Mouse (Mus musculus) liver, adult 2 months (tissue): Measurements from ENCODE around the gene Trappc6a. TPM values are rescaled to one million over a fixed set of nuclear protein-coding genes. Genes with fewer than 3 reads are reported as not detected.

Experiments
- DNase-seq: peaks from one replicate; pipeline ENCODE4 v3.0.0-alpha.2; 2011; ENCODE audit warnings: low read depth, low spot score; ENCODE audit errors: extremely low read depth
- H3K27ac ChIP-seq: fragments of 200-500 bp; replicated peaks from 2 replicates; pipeline ENCODE4 v1.5.1; 2012; ENCODE audit warnings: low read depth, mild to moderate bottlenecking, control low read depth, inconsistent platforms, low read length; ENCODE audit not compliant: insufficient read depth
- H3K27me3 ChIP-seq: fragments of 200-500 bp; 2 replicates; pipeline ENCODE4 v1.6.1; 2012; ENCODE audit warnings: mild to moderate bottlenecking, moderate library complexity, low read length, inconsistent platforms; ENCODE audit not compliant: control insufficient read depth, insufficient read depth
- H3K36me3 ChIP-seq: fragments of 200-500 bp; 2 replicates; pipeline ENCODE4 v1.6.1; 2012; ENCODE audit warnings: low read length, inconsistent platforms; ENCODE audit not compliant: control insufficient read depth, insufficient read depth
- H3K4me1 ChIP-seq: fragments of 200-500 bp; 2 replicates; pipeline ENCODE4 v1.6.1; 2011; ENCODE audit warnings: low read length; ENCODE audit not compliant: control insufficient read depth, insufficient read depth
- H3K4me3 ChIP-seq: fragments of 200-500 bp; 2 replicates; pipeline ENCODE4 v1.5.1; 2011; ENCODE audit warnings: low read depth, mild to moderate bottlenecking, control low read depth, low read length, moderate library complexity; ENCODE audit not compliant: insufficient read depth
- H3K79me2 ChIP-seq: fragments of 200-500 bp; 2 replicates; pipeline ENCODE4 v1.6.1; 2012; ENCODE audit warnings: inconsistent platforms, mild to moderate bottlenecking, low read length, moderate library complexity; ENCODE audit not compliant: control insufficient read depth, insufficient read depth
- H3K9ac ChIP-seq: fragments of 200-500 bp; 2 replicates; pipeline ENCODE4 v1.6.1; 2012; ENCODE audit warnings: low read depth, mild to moderate bottlenecking, control low read depth, inconsistent platforms, low read length
- CTCF ChIP-seq: fragments of 200-500 bp; IDR thresholded peaks from 2 replicates; pipeline ENCODE4 v1.5.1; 2011; ENCODE audit warnings: low read depth, low read length, control low read depth
- POLR2A ChIP-seq: fragments of 200-500 bp; IDR thresholded peaks from 2 replicates; pipeline ENCODE4 v1.6.1; 2011; ENCODE audit warnings: low read length, control low read depth; ENCODE audit not compliant: insufficient read depth; ENCODE audit errors: extremely low read depth
- WGBS: fragments of 180-500 bp; shearing (Covaris S2); methylation state at CpG from one replicate; pipeline ENCODE4 v1.1.7; 2018; 5-methylcytosine and 5-hydroxymethylcytosine counted together
- polyA plus RNA-seq: library from polyadenylated mRNA; depleted of rRNA; stranded (reverse); fragments of >200 nt; gene quantifications from 2 replicates; pipeline ENCODE4 v1.2.3, GENCODE M21; 2012
- total RNA-seq: library from RNA; depleted of rRNA; stranded (reverse); fragments of >200 nt; gene quantifications from 2 replicates; pipeline ENCODE4 v1.2.3, GENCODE M21; 2014

Trappc6a gene
- total and polyA plus RNA-seq, 2 experiments: 25.5 to 58.2 TPM

DNA sequence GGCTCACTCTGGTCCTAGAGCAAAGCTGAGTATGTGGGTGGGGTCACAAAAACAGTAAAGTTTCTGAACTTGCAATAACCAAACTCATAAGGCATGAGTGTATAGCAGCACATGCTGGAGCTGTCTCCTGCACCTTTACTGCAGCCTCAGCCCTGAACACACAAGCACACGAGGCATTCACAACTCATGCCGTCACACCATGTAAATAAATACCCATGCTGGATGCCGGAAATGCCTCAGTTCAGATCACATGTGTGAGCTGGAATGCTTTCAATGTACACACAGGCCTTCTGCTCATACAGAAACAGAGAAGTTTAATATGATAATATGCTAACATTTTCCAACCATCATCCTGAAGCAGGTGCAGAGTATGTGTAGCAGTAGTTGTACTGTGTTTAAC is 37.8 kb downstream of the Trappc6a start:
- Histone ChIP-seq H3K27me3 (no peaks in the 10 kb centered on the region), H3K27ac (no peak overlapping the region), H3K4me1 (peaks cover 28% of the 10 kb centered on the region), H3K4me3 (no peak overlapping the region), H3K9ac (no peak overlapping the region), H3K36me3 (no peaks in the 10 kb centered on the region), H3K79me2 (peaks cover 83% of the 10 kb centered on the region)
- peak; percentile 40 for DNase-seq
- no peak for TF ChIP-seq POLR2A
- TF ChIP-seq CTCF: no peak
- 16% methylated on average over 3 of the region's 3 CpGs for WGBS

DNA sequence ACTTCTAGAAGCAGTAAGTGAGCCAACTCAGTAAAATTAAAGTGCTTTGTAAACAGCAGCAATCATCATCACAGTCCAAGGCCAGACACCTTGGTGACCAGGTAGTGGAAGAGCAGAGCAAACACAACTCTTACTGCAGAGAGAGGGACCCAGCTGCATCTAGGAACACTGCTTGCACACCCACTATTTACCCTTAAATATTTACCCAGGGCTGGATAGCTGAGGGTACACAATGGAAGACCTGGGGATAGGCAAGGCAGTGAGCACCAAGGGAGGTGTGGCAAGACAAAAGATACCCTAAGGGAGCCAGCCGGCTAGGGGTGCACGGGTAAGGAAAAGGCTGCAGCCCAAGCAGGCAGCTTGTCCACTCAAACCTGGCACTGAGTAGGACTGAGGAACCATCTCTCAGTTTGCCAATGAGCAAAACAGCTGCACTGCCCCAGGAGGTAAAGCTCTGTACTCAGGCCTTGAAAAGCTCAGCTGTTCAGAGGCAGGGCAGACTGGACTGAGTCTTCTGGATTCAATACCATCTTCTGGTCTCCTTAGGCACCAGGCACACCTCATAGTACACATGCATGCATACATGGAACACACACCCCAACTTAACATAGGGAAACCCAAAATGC is 39.3 kb downstream of the Trappc6a start:
- H3K79me2 ChIP-seq: peaks cover 83% of the 10 kb centered on the region
- H3K36me3 ChIP-seq: no peaks in the 10 kb centered on the region
- no peak overlapping the region for H3K4me3 ChIP-seq
- peak; percentile 53 for DNase-seq
- no peaks in the 10 kb centered on the region for H3K27me3 ChIP-seq
- peaks cover 35% of the 10 kb centered on the region for H3K4me1 ChIP-seq
- no peak for TF ChIP-seq CTCF
- TF ChIP-seq POLR2A: no peak
- H3K9ac ChIP-seq: no peak overlapping the region
- H3K27ac ChIP-seq: no peak overlapping the region
- 21% methylated on average over 2 of the region's 2 CpGs for WGBS

DNA sequence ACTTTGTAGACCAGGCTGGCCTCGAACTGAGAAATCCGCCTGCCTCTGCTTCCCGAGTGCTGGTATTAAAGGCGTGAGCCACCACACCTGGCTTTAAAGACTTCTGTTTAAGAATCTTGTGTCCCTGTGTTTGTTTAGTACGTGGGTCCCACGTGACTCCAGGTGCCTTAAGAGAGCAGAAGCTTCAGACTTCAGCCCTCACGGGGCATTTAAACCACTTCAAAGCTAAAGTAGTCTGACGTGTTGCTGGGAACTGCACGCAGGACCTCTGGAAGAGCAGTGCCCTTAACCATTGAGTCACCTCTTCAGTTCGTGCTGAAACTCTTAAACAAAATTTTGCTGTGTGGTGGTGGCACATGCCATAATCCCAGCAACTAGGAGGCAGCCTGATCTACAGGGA is 41.2 kb downstream of the Trappc6a start:
- 86% methylated on average over 10 of the region's 10 CpGs for WGBS
- no peak for DNase-seq
- peaks cover 75% of the 10 kb centered on the region for H3K79me2 ChIP-seq
- TF ChIP-seq CTCF: no peak
- no peak for TF ChIP-seq POLR2A
- H3K9ac ChIP-seq: no peak overlapping the region
- H3K27ac ChIP-seq: no peak overlapping the region
- no peak overlapping the region for H3K4me3 ChIP-seq
- no peaks in the 10 kb centered on the region for H3K36me3 ChIP-seq
- peaks cover 49% of the 10 kb centered on the region for H3K4me1 ChIP-seq
- H3K27me3 ChIP-seq: no peaks in the 10 kb centered on the region

DNA sequence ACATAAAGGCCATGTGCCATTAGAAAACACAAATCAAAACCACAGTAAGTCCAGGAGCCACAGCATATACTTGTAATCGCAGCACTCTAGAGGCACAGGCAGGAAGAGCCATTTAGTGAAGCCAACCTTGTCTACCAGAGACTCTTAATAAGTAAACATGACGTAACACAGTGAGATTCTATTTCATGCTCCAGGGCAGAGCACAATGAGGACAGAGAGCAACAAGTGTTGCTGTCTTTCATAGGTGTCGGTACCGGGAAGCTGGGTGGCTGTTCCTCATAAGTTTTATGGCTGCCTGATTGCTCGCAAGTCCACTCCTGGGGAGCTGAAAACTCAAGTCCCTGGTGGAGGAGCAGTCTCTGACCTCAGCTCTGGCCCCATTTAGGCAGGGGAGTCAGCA is 43.4 kb downstream of the Trappc6a start:
- H3K4me1 ChIP-seq: peaks cover 44% of the 10 kb centered on the region
- peak; percentile 82 for DNase-seq
- peaks cover 75% of the 10 kb centered on the region for H3K79me2 ChIP-seq
- TF ChIP-seq CTCF: no peak
- TF ChIP-seq POLR2A: no peak
- H3K4me3 ChIP-seq: no peak overlapping the region
- H3K9ac ChIP-seq: no peak overlapping the region
- 0 out of 2 replicates have a peak, but pooled peaks cover 2% of the 10 kb centered on the region for H3K36me3 ChIP-seq
- peak overlapping the region; percentile 65 for H3K27ac ChIP-seq
- H3K27me3 ChIP-seq: no peaks in the 10 kb centered on the region
- 26% methylated on average over 5 of the region's 5 CpGs for WGBS

DNA sequence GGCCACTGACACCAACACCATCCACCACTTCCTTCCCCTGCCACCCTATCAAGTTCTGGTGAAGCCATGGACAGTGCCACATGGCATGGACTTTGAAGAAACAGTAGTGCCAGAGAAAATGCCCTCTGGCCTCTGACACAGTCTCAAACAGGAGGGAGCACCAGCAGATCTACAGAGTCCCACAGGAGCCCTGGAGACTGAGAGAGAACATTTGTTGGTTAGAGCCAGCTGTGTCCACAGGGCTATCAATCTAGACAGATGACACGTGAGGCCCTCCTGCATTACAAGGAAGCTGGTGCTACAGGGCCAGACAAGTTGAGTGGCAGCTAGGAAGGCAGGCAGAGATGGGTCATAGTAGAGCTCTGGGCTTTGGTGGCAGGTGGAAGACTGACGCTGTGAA is 44.2 kb downstream of the Trappc6a start:
- no peak overlapping the region for H3K4me3 ChIP-seq
- TF ChIP-seq POLR2A (no peak), CTCF (no peak)
- peak; percentile 85 for DNase-seq
- no peak overlapping the region for H3K9ac ChIP-seq
- peaks cover 41% of the 10 kb centered on the region for H3K4me1 ChIP-seq
- H3K79me2 ChIP-seq: peaks cover 76% of the 10 kb centered on the region
- H3K27me3 ChIP-seq: no peaks in the 10 kb centered on the region
- H3K36me3 ChIP-seq: 0 out of 2 replicates have a peak, but pooled peaks cover 2% of the 10 kb centered on the region
- H3K27ac ChIP-seq: peak overlapping the region; percentile 65
- 36% methylated on average over 2 of the region's 2 CpGs for WGBS

DNA sequence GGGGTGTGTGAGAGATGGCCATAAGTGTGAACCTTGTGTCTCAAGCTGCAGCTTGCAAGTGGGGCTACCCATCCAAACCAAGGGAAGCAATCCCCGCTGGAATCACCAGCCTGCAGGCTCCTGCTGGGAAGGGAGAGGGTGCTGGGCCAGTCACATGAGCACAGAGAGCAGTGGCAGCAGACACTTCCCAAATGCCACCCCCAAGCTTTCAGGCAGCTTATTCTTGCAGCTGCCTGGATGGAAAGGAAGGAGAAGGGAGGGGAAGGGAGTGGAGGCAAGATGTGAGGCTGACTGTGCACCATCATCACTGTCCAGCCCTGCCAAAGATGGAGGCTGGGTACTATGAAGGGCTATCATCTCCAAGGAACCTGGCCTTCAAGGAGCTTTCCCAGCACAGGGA is 46.0 kb downstream of the Trappc6a start:
- 94% methylated on average over 1 of the region's 1 CpGs for WGBS
- TF ChIP-seq CTCF (no peak), POLR2A (no peak)
- Histone ChIP-seq H3K36me3 (0 out of 2 replicates have a peak, but pooled peaks cover 2% of the 10 kb centered on the region), H3K4me3 (no peak overlapping the region), H3K27me3 (no peaks in the 10 kb centered on the region), H3K27ac (no peak overlapping the region), H3K9ac (no peak overlapping the region), H3K79me2 (peaks cover 76% of the 10 kb centered on the region), H3K4me1 (peaks cover 41% of the 10 kb centered on the region)
- DNase-seq: no peak
